Mouse (Mus musculus) cerebellum, adult 9-10 months (tissue): ENCODE results near the gene Rhox4e.
"Not testable (repeated sequence)": the region's sequence is repeated elsewhere in the genome, so short reads cannot be mapped to it uniquely, and the experiment has no call there.

Experiments used
- DNase-seq: peaks from one replicate; pipeline ENCODE4 v3.0.0; 2022

The Rhox4e gene

DNA sequence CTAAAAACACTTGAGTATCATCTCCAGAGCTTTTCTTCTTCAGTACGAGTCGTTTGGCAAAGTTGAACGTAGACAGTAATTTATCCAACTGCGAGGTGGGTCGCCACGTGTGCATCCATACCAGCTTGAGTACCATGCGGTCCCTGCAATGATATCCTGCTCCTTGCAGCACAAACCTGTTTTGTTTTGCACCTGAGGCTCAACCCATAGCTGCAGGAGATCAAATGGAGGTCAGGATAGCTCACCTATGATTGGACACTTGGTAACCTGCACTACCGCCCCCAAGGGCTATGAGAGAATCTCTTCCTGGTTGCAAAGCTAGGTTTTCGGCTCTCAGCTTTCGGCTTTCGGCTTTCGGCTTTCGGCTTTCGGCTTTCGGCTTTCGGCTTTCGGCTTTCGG, at the start of gene Rhox4e:
Gene Rhox4e, plus strand, starts transcription at position 301 of the 400 bp plus-strand sequence.
- not testable (repeated sequence) for DNase-seq

DNA sequence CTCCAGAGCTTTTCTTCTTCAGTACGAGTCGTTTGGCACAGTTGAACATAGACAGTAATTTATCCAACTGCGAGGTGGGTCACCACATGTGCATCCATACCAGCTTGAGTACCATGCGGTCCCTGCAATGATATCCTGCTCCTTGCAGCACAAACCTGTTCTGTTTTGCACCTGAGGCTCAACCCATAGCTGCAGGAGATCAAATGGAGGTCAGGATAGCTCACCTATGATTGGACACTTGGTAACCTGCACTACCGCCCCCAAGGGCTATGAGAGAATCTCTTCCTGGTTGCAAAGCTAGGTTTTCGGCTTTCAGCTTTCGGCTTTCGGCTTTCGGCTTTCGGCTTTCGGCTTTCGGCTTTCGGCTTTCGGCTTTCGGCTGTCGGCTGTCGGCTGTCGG, 43.2 kb upstream of the Rhox4e start, which contains the start of gene Rhox4d:
Gene Rhox4d, plus strand, starts transcription at position 301 of the 400 bp plus-strand sequence.
- not testable (repeated sequence) for DNase-seq

DNA sequence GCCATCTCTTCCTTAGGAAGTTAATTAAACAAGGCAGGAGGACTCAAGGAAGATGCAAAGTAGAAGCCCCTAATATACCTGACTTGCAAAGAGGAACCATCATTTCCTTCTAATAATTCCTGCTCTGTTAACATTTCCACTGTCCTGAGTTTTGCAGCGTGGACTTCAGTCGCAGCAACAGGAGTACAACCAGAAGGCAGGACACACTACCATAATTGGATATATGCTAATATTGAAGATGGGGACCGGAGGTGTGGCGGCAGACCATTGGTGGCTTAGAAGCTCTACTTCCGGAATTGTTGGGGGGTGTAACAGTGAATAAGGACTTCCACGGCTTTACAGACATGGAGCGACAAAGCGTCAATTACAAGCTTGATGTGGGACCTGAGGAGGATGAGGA, 27.1 kb upstream of the Rhox4e start, which contains the start of gene Rhox2e:
Gene Rhox2e, plus strand, starts transcription at position 301 of the 400 bp plus-strand sequence.
- DNase-seq: not testable (repeated sequence)

DNA sequence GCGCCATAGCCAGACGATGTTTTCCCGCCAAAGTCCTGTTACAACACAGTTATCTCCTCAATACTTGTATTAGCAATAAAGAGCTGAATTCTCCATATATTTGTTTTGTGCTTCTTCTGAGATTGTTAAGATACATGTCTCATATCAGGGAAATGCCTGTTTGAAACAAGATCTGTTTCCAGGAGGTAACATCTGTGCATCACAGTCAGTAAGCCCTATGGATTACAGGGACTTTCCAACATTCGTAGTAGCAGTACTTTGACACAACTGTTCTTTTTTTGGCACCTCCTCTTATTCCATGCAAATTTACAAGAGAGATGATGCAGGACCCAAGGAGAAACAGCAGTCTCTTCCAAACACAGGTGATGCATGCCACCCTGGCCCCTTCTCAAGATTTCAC, 15.5 kb upstream of the Rhox4e start, which contains the start of gene Rhox3e:
Gene Rhox3e, plus strand, starts transcription at position 301 of the 400 bp plus-strand sequence.
- DNase-seq: not testable (repeated sequence)

DNA sequence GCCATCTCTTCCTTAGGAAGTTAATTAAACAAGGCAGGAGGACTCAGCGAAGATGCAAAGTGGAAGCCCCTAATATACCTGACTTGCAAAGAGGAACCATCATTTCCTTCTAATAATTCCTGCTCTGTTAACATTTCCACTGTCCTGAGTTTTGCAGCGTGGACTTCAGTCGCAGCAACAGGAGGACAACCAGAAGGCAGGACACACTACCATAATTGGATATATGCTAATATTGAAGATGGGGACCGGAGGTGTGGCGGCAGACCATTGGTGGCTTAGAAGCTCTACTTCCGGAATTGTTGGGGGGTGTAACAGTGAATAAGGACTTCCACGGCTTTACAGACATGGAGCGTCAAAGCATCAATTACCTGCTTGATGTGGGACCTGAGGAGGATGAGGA, 13.9 kb downstream of the Rhox4e start, which contains the start of gene Rhox2f:
Gene Rhox2f, plus strand, starts transcription at position 301 of the 400 bp plus-strand sequence.
- DNase-seq: not testable (repeated sequence)

DNA sequence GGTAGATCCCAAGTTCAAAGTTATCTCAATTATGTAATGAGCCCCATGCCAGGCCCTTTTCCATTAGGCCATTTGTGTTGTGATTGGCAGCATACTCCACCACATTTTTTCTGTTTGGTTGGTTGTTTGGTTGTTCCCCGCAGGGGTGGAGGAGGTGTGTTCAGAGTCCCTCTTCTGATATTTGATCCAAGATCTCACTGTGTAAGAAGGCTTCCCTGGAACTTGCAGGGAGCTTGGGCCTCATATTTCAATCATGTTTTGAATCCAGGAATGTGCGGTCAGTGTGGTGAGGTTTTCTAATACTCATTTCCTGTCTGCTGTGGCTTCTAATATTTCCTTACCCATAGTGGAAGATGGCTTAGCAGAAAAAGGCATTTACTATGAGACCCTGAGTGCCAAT, 15.4 kb downstream of the Rhox4e start:
- DNase-seq: not testable (repeated sequence)

DNA sequence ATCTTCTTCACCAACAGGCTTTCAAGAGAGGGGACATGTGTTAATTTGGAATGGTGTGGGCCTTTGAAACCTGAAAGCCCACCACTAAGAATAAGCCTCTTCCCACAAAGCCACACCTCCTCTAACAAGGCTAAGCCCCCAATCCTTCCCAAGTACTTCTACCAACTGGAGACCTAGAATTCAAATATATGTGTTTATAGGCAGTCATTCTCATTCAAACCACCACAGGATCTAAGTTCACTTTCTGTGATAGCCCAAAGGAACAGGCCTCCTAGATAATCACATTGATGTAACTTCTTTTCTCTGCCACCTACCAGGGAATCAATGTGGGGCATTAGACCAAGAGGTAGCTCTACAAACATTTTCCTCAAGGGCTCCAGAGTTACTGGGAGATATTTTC, 23.5 kb downstream of the Rhox4e start, which contains the start of gene Rhox3f:
Gene Rhox3f, plus strand, starts transcription at position 301 of the 400 bp plus-strand sequence.
- DNase-seq: not testable (repeated sequence)

DNA sequence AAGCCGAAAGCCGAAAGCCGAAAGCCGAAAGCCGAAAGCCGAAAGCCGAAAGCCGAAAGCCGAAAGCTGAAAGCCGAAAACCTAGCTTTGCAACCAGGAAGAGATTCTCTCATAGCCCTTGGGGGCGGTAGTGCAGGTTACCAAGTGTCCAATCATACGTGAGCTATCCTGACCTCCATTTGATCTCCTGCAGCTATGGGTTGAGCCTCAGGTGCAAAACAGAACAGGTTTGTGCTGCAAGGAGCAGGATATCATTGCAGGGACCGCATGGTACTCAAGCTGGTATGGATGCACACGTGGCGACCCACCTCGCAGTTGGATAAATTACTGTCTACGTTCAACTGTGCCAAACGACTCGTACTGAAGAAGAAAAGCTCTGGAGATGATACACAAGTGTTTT, 50.4 kb downstream of the Rhox4e start, which contains the start of gene Rhox4f:
Gene Rhox4f, minus strand, starts transcription at position 101 of the 400 bp plus-strand sequence.
- DNase-seq: not testable (repeated sequence)
